Mouse (Mus musculus): ENCODE measurements around the gene Tmem130. TPM values are rescaled to one million over a fixed set of nuclear protein-coding genes. Genes with fewer than 3 reads are reported as not detected.

Tmem130 gene
- polyA plus RNA-seq, 1 experiment, result not detected

- peaks cover 15% of the 10 kb centered on the region; the same call in 1 of the 2 replicates for H3K4me1 ChIP-seq (ENCODE audit: control insufficient read depth, insufficient read depth, low read length)
- 71% methylated on average over 4 of the region's 4 CpGs for WGBS
- no peak overlapping the region for H3K27ac ChIP-seq (ENCODE audit: insufficient read depth, low read depth, low read length)
- no peak overlapping the region for H3K4me3 ChIP-seq (ENCODE audit: insufficient read depth, low read depth, low read length)
- no peak for TF ChIP-seq CTCF (IDR thresholded peaks at IDR 0.05; ENCODE audit: insufficient read depth, low read depth, low read length)
- no peak for TF ChIP-seq POLR2A (IDR thresholded peaks at IDR 0.05; ENCODE audit: insufficient read depth, low read depth, low read length)
Observed at GRCm38 (mm10) chr5:144720281-144720680, 41.3 kb downstream of the Tmem130 start.

- Histone ChIP-seq H3K27ac (ENCODE audit: insufficient read depth, low read depth, low read length) (no peak overlapping the region), H3K4me1 (ENCODE audit: control insufficient read depth, insufficient read depth, low read length) (peaks cover 15% of the 10 kb centered on the region; the same call in 1 of the 2 replicates), H3K4me3 (ENCODE audit: insufficient read depth, low read depth, low read length) (no peak overlapping the region)
- 32% methylated on average over 6 of the region's 6 CpGs for WGBS
- TF ChIP-seq POLR2A (IDR thresholded peaks at IDR 0.05; ENCODE audit: insufficient read depth, low read depth, low read length), result no peak
- no peak for TF ChIP-seq CTCF (IDR thresholded peaks at IDR 0.05; ENCODE audit: insufficient read depth, low read depth, low read length)
Observed at GRCm38 (mm10) chr5:144719781-144720180, 41.8 kb downstream of the Tmem130 start.

- no peak for TF ChIP-seq POLR2A (IDR thresholded peaks at IDR 0.05; ENCODE audit: insufficient read depth, low read depth, low read length)
- Histone ChIP-seq H3K4me3 (ENCODE audit: insufficient read depth, low read depth, low read length) (no peak overlapping the region), H3K27ac (ENCODE audit: insufficient read depth, low read depth, low read length) (no peak overlapping the region), H3K4me1 (ENCODE audit: control insufficient read depth, insufficient read depth, low read length) (peaks cover 15% of the 10 kb centered on the region; the same call in 1 of the 2 replicates)
- WGBS, result 60% methylated on average over 6 of the region's 6 CpGs
Observed at GRCm38 (mm10) chr5:144717186-144717585, 44.4 kb downstream of the Tmem130 start.

- no peak for TF ChIP-seq CTCF (IDR thresholded peaks at IDR 0.05; ENCODE audit: insufficient read depth, low read depth, low read length)
- Histone ChIP-seq H3K27ac (ENCODE audit: insufficient read depth, low read depth, low read length) (no peak overlapping the region), H3K4me1 (ENCODE audit: control insufficient read depth, insufficient read depth, low read length) (peaks cover 5% of the 10 kb centered on the region; the same call in 1 of the 2 replicates), H3K4me3 (ENCODE audit: insufficient read depth, low read depth, low read length) (no peak overlapping the region)
- WGBS, result 91% methylated on average over 10 of the region's 10 CpGs
Observed at GRCm38 (mm10) chr5:144713371-144713770, 48.2 kb downstream of the Tmem130 start.

GRCm38 (mm10) chr5:144707603-144708002 lies 54.0 kb downstream of the Tmem130 start:
- no peak overlapping the region for H3K27ac ChIP-seq (ENCODE audit: insufficient read depth, low read depth, low read length)
- no peak overlapping the region for H3K4me3 ChIP-seq (ENCODE audit: insufficient read depth, low read depth, low read length)
- WGBS, result 33% methylated on average over 6 of the region's 6 CpGs
- H3K4me1 ChIP-seq (ENCODE audit: control insufficient read depth, insufficient read depth, low read length), result peaks cover 18% of the 10 kb centered on the region
- no peak for TF ChIP-seq POLR2A (IDR thresholded peaks at IDR 0.05; ENCODE audit: insufficient read depth, low read depth, low read length)
- TF ChIP-seq CTCF (IDR thresholded peaks at IDR 0.05; ENCODE audit: insufficient read depth, low read depth, low read length), result no peak

GRCm38 (mm10) chr5:144703464-144704368 lies 57.9 kb downstream of the Tmem130 start:
- peaks cover 18% of the 10 kb centered on the region for H3K4me1 ChIP-seq (ENCODE audit: control insufficient read depth, insufficient read depth, low read length)
- H3K4me3 ChIP-seq (ENCODE audit: insufficient read depth, low read depth, low read length), result no peak overlapping the region
- no peak for TF ChIP-seq CTCF (IDR thresholded peaks at IDR 0.05; ENCODE audit: insufficient read depth, low read depth, low read length)
- no peak for TF ChIP-seq POLR2A (IDR thresholded peaks at IDR 0.05; ENCODE audit: insufficient read depth, low read depth, low read length)
- WGBS, result 31% methylated on average over 20 of the region's 20 CpGs
- no peak overlapping the region for H3K27ac ChIP-seq (ENCODE audit: insufficient read depth, low read depth, low read length)

- Histone ChIP-seq H3K4me1 (ENCODE audit: control insufficient read depth, insufficient read depth, low read length) (peaks cover 7% of the 10 kb centered on the region), H3K27ac (ENCODE audit: insufficient read depth, low read depth, low read length) (no peak overlapping the region), H3K4me3 (ENCODE audit: insufficient read depth, low read depth, low read length) (no peak overlapping the region)
- no peak for TF ChIP-seq POLR2A (IDR thresholded peaks at IDR 0.05; ENCODE audit: insufficient read depth, low read depth, low read length)
- TF ChIP-seq CTCF (IDR thresholded peaks at IDR 0.05; ENCODE audit: insufficient read depth, low read depth, low read length), result no peak
- 56% methylated on average over 8 of the region's 8 CpGs for WGBS
Observed at GRCm38 (mm10) chr5:144695289-144696060, 66.1 kb downstream of the Tmem130 start.

GRCm38 (mm10) chr5:144694161-144694560 lies 67.5 kb downstream of the Tmem130 start:
- Histone ChIP-seq H3K4me1 (ENCODE audit: control insufficient read depth, insufficient read depth, low read length) (peaks cover 7% of the 10 kb centered on the region), H3K27ac (ENCODE audit: insufficient read depth, low read depth, low read length) (no peak overlapping the region), H3K4me3 (ENCODE audit: insufficient read depth, low read depth, low read length) (no peak overlapping the region)
- 88% methylated on average over 4 of the region's 4 CpGs for WGBS
- TF ChIP-seq CTCF (IDR thresholded peaks at IDR 0.05; ENCODE audit: insufficient read depth, low read depth, low read length), result no peak
- no peak for TF ChIP-seq POLR2A (IDR thresholded peaks at IDR 0.05; ENCODE audit: insufficient read depth, low read depth, low read length)

- Histone ChIP-seq H3K4me1 (ENCODE audit: control insufficient read depth, insufficient read depth, low read length) (peaks cover 7% of the 10 kb centered on the region), H3K27ac (ENCODE audit: insufficient read depth, low read depth, low read length) (no peak overlapping the region), H3K4me3 (ENCODE audit: insufficient read depth, low read depth, low read length) (no peak overlapping the region)
- 82% methylated on average over 4 of the region's 4 CpGs for WGBS
- TF ChIP-seq POLR2A (IDR thresholded peaks at IDR 0.05; ENCODE audit: insufficient read depth, low read depth, low read length) (no peak), CTCF (IDR thresholded peaks at IDR 0.05; ENCODE audit: insufficient read depth, low read depth, low read length) (no peak)
Observed at GRCm38 (mm10) chr5:144691421-144691820, 70.2 kb downstream of the Tmem130 start.

All from olfactory bulb, adult 2 months (tissue).